Mouse (Mus musculus) thymus, postnatal 0 days (tissue): Measurements from ENCODE around the gene Crybg3. TPM values are rescaled to one million over a fixed set of nuclear protein-coding genes. Genes with fewer than 3 reads are reported as not detected.

Source experiments
- DNase-seq: peaks from one replicate; pipeline ENCODE4 v3.0.0-alpha.2; 2015; ENCODE audit warnings: low spot score
- polyA plus RNA-seq: library from polyadenylated mRNA; unstranded; fragments of >200 nt; fragmentation: Nextera tagmentation; extraction: Ambion mirVana; gene quantifications from 2 replicates; pipeline ENCODE4 v1.2.1, GENCODE M21; 2015

Gene Crybg3
- polyA plus RNA-seq, 1 experiment from 2014 or later: 2.1 TPM

DNA sequence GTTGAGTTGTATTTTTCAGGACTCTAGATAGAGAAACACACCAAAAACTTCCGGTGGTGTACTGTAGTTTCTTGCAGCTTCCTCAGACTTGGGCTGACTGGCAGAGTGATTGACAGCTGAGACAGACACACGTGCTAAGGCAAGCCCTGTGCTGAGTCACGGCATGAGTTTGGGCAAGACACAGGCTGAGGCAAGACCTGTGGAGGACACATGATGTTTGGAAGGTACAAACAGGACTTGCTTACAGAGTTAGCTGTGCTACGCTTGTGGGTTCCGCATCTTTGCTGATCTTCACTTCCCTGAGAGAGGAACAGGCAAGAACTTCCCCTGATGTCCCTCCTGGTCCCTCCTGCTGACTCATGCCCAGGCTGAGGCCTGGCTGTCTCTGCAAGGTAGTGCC lies 17.3 kb downstream of the Crybg3 start:
- no peak for DNase-seq

DNA sequence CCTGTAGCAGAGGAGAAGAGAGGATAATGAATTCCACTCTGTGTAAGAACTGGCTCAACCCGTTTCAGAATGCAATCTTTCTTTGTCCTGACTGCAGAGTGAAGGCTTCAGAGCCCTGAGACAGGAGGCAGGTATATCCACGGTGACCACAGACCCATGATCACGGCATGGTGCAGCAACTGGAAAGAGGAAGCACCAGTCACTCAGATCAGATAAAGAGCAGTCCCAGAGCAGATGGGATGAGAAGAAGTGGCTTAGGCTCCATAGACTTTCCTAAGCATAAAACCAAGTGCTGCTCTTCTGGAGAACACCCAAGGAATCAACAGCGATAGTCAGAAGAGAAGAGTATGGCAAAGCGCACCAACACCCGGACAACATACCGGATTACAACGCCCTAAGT lies 21.5 kb downstream of the Crybg3 start:
- no peak for DNase-seq

DNA sequence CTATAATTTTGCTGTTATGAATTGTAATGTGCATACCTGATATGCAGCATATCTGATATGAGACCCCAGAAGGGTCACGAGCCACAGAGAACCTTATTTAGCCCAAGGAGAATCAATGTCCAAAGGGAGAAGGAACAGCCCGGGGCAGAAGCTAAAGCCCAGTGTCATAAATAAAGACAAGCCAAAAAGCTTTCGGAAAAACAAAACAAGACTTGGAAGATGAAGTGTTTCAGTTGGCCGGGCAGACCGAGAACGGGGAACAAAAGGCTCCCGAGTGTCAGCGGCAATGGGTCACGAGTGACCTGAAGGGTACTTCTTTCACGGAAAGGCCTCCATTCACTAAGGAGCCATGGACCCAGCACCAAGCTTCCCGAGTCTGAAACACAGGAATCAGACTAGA lies 26.8 kb downstream of the Crybg3 start:
- no peak for DNase-seq

DNA sequence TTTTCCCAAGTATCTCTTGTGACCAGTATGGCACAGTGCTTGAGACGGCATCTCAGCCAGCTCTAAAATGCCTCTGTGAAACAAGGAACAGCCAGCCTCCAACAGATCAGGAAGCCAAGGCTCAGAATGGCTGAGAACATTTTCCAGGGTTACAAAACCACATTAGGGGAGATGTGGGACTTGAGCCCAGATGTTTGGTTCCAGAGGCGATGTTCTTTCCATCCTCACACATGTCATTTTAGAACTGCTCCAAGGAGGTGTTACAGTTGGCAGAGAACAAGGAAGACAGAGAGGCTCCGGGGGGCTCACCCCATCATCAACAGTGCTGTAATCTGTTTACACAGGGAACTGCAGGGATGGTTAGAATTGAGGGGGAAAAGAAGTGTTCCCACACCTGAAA lies 28.1 kb downstream of the Crybg3 start:
- DNase-seq: no peak

DNA sequence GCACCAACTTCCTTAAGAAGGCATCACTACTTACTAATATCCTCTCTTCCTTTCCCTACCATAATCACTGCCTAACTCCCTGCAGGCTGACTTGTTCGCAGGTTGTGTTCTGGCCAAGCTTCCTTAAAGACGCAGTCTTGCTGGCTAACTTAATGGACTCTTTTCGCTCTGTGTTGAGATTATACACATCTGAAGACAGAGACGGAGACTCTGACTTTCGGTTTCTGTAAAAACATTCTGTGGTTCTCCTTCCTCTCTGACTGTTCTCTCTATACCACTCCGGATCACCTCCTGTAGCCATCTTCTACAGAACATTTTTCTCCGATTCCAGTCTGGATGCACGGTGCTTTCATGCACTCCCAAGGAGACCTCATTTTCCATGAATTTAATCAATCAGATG lies 30.0 kb downstream of the Crybg3 start:
- DNase-seq: no peak

DNA sequence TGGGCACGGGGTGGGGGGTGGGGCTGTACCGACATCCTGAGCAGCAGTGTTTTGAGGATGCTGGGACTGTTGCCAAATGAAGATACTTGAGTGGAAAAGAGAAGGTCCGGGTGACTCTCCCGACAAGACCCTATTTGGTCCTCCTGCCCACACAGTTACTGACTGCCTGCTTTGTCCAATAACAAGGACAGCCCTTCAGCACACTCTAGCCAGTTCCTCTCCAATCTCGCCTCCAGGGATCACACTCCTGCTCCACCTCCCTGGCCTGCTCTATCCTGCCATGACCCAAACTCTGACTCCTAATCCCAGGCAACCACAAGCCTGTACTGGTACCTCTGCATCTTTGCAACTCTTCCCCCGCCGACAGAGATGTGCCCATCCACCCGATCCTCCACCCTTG lies 30.9 kb downstream of the Crybg3 start:
- no peak for DNase-seq

DNA sequence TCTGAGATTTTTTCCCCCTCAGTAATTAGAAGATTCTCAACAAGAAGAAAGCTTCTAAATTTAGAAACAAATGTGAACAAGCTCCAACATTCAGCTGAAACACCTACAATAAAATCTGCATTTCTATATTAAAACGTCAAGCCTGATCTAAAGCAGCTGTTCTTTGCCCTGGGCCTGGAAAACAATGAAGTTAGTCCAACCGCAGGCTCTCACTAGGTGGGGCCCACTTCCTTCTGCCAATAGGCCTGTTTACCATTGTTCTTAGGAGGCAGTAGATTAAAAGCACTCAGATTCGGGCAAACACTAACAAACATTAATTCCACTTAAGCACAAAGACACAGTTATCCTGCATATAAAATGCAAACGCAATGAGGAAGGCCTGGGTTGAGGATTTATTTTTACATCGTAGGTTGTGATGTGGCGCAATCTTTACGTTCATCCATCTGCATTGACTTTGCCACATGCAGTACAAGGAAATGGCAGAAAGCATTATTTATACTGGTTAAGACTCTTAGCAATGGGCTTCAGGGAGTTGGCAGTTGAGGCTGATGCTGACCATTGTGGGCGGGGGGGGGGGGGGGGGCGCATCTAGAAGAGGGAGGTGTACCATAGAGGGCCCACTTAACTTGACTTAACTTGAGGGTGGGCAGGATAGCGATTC lies 32.9 kb downstream of the Crybg3 start:
- no peak for DNase-seq

DNA sequence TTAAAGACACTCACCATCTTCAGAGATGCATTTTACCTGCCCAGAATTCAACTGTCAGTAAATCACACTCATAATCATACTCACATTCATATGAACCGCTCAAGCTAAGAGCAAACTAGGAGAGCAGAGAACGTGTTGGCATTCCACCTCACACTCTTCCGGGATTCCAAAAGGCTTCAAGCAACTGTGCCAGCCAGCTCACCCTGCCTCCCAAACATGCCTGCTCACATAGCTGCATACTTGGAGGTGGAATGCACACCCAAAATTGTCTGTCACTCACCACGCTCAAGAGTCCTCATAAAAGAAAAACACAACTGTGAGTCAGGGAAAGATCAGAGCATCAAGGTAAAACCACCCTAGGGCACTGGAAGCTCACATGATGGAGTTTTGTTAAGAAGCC lies 34.3 kb downstream of the Crybg3 start:
- DNase-seq: no peak

DNA sequence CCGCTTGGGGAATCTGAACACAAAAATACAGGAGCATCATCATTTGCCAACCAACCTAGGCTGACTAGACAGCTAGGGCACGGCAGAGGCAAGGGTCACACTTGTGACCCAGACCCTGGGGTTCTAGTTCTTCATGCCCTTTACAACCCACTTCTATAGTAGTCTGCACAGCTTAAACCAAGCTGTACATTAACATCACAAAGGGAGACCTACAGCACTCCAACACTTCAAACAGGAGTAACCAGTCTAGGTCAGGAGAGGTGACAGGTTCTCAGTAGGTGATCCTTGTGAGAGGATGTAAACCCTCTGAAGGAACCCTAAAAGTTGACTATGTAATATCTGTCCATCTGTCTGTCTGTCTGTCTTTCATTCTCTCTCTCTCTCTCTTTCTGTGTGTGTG lies 35.1 kb downstream of the Crybg3 start:
- DNase-seq: no peak

DNA sequence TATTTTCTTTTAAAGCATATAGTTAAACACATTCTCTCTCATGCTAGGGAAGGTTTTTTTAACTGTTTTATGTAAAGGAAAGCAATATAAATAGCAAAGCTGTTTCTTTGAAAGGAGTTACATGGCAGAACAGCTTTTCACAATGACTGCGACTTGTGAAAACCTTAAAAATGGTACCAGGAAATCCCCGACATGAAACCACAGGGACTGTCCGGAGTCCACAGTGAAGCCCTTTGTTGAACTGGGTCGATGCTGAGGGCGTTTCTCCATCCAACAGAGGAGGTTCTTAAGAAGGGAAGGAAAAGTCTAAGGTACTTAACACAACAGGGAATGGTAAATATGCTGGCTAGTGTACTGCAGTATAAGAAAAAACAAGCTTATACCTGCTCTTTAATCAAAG lies 36.8 kb downstream of the Crybg3 start:
- DNase-seq: no peak

DNA sequence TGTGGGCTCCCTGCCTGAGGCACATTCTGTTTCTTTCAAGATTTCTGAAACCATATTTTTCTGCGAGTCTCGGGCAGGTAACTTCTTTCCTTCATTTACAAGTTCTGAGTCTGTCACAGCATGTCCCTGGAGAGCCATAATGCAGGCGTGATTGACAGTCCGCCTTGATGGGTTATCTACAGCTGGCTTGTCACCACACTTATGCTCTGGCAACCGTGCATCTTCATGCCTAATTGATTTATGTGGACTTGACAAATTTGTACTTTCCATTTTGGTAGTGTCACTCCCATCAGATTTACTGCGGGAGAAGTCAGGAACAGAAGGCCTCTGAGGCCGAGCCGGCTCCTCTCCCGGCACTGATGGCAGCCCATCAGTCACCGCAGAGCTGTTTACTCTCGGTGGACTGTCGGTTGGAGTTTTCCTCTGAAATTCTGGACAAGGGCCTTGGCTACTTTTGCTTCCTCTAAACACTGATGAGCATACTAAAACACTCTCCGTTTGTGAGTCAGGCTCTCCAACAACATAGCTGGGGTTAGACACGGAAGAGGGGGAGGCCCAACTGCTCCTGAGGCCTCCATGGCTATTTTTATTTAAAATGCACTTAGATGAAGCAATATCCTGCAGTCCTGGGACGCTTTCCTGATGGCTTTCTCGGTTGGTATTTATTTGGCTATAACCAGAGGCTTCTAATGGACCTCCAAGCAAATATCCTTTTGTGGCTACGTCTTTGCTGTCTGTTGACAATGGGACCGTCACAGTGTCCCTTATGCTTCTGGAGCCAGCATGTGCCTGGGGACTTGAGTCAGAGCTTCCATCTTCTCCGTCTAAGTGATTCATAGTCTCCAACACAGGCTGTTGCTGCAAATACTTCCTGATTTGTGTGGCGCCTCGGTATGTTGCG lies 41.2 kb downstream of the Crybg3 start:
- no peak for DNase-seq

DNA sequence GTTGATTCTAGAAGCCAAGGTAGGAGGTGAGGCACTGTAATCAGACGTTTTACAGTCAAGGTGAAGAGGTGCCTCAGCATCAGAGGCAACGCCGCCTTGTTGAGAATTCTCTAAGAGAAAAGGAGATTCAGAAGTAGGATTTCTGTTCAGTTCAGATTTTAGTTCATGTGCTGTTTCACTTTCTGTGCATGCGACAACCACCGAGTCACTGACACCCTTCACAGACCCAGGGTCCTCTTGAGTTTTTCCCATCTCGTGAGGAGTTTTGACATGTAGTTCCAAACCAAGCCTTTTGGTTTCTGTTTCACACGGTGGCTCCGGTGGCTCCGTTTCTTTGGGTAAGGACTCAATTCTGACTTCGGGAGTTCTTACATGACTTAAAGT lies 41.9 kb downstream of the Crybg3 start:
- no peak for DNase-seq

DNA sequence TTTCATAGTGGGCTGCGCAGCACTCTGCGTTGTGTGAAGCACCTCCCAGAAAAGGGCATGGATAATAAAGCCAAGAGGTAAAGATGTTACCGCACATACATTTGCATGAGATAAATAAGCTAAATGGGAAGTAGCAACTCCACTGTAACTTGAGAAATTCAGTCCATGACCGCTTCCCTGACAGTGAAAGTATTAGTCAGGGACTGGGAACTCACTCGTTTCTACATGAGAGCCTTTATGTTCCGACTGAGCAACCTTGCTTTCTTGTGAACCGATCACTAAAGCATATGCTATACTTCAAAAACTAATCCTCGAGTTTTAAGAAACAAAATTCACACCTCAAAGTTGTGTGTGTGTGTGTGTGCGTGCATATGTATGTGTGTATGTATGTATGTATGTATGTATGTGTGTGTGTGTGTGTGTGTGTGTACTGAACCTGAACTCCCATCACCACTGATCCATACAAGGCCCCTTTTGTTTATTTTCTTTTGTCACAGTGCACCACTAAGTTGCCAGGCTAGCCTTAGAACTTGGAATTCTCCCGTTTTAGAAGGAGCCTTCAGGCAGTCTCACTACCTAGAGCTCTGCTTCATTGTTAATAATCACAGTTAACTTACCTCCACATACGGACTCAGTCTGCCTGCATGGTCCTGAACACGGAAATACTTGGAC lies 47.2 kb downstream of the Crybg3 start:
- DNase-seq: no peak

DNA sequence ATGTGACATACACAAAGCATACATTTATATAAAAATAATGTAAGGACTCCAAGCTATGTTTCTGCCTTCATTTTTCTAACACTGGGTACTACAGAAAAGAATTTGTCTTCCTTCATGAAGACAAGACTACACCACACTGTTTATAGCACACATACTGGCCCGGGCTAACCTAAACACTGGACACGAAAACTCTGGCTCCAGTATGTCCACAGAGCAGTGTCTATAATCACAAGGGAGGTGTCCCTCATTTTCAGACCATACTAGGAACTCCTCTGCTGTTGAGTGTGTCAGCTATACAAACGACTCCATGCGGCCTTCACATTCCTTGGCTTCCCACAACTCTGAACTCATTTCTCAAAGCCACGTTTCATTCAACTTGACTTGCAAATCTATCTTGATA lies 49.3 kb downstream of the Crybg3 start:
- no peak for DNase-seq

DNA sequence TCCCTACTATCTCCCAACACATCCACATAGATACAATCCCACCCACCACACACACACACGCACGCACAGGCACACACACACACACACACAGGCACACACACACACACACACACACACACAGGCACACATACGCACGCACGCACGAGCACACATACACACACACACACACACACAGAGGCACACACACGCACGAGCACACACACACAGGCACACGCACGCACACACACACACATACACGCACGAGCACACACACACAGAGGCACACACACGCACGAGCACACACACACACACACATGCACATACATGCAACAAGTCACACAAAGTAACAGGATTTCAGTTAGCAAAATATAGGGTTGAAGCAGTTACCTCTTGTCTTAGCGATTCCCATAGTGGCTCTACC lies 51.1 kb downstream of the Crybg3 start:
- DNase-seq: no peak

DNA sequence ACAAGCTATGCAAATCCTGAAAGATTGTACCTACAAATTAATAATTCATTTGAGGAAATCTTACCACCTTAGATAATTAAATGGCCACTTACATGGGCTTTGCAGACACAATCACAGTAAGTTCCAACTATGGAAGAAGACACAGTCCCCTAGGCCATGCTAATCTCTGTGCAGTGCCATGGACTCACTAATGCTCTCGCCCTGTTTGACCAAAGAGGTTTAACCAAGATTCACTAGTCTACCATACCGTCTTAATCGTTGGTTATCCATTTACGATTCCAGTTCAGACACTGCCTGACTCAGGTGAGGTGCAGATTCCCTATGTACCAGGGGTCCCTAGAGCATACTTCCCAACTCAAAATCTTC lies 52.2 kb downstream of the Crybg3 start:
- no peak for DNase-seq

DNA sequence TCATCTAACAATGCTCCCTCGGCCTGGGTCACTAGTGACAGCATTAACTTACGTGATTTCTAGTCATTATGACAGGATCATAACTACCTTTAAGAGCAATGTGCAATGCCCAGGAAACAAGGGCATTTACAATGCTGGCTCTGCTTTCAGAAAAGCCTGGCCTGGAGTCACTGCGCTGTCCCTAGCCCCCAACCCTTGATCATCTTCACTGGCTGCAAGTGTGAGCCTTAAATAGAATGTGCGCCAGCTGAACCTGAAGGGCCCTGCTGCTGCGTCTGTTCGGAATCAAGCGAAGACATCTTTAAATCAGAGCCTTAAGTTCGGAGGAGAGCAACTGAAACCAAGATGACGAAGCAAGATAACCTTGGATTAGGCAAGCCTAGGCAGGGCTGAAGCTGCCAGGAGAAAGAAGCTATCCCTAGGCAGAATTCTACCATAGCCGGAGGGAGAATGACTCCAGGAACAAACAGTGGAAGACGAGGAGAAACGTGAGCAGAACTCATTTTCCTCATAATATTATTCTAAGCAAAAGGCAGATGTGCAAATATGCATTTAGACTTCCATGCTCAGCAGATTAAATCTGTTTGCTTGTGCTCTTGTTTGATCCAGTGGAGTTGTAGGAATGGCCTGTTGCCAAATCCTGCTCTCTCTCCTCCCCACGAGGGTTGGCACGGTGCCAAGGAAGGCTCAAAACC lies 52.7 kb downstream of the Crybg3 start:
- no peak for DNase-seq

DNA sequence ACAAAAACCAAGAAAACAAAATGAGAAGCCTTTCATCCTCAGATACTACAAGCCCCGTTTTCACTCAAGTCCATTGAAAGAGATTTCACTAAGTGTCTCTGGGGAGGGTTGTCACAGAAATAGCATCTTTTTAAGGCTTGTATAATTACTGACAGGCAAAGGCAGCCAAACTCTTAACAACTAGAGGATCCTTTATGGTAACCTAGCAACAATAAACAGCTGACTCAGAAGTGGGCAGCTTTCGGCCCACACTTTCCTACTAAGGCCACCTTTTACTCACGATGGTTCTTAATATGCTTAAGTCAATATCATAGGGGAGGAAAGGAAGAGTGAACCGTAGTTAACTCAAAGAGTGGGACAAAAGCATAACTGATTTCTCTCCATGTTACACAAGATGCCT lies 53.3 kb downstream of the Crybg3 start:
- DNase-seq: no peak

DNA sequence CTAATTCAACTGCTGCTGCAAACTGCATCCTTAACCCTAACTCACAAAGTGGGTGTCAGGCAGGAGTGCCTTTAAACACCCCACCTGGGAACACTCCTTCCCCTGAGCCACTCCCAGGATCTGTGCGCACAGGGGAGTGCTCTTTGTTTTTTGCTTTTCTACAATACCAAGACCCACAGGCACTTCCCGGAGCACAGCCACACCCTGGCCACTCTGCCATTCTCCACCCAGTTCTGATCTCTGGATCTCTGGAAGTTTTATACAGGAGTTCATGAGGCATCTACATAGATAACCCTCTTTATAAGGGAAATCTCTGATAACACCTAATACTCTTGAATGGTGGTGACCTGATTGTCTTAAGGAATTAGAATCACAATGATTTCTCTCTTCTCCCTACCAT lies 55.4 kb downstream of the Crybg3 start:
- DNase-seq: no peak

DNA sequence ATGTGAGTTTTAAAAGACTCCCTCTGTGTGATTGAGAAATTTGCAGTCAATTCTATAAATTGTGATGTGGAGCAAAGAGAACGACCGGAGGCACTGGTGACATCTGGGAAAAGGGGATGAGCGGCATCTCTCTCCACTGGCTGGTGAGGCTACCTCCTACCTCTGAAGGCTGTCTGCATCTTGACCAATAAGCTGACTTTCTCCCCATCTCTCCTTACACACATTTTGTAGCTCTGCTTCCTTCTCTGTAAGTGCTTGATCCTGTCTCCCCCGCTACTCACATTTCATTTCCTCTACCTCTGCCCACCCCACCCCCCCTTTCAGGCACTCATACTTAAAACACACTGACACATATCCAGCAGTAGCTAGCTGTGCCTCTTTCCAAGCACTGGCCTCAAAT lies 59.4 kb downstream of the Crybg3 start:
- DNase-seq: no peak

DNA sequence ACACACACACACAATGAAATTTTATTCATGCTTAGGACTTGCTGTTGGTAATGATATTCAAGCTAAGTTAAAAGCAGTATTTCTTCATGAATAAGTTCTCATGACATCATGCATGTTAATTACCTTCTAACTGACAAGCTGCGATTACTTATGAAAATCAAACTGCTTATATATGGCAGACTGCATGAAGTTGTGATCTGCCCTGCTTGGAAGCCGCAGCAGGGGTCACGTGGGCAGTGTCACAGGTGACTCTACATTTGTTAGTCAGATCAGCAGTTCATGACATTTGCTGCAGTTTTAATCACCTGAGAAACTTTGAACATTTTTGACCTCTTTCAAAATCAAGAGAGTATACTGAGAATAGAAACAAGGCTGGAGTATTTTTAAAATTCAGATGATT lies 59.8 kb downstream of the Crybg3 start:
- DNase-seq: no peak

DNA sequence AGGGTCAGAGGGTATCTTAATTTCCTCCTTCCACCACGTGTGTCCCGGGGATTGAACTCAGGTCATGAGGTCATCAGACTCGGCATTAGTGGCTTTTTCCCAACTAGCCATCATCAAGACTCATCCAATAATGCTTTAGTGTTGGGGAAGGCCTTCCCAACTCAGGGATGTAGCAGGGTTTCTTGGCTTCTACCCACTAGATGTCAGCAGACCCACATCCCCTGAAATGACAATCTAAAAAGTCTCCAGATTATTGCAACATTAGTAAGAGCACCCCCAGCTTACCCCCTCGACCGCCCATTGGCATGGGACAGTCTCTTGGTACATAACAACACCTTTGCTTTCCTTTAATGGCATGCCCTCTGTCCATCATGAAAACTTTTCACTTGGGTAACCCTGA lies 65.1 kb downstream of the Crybg3 start:
- no peak for DNase-seq
